Mouse (Mus musculus) left cerebral cortex, postnatal 14 days (tissue): Measurements from ENCODE around the gene Trappc6b. TPM values are rescaled to one million over a fixed set of nuclear protein-coding genes. Genes with fewer than 3 reads are reported as not detected.

Source experiments
- DNase-seq, 2 experiments: peaks; one replicate each; pipeline ENCODE4 v3.0.0; 2021 to 2022; ENCODE audit warnings: low spot score in 2 of 2, mixed read lengths in 1 of 2
- intact Hi-C: fragments of 180-260 bp; cut with DNase I; formaldehyde crosslinking; loops from one replicate; pipeline ENCODE4 v1.15.1; 2025
- total RNA-seq, 2 experiments: library from RNA; stranded (reverse); gene quantifications; 2 replicates each; pipeline ENCODE4 v1.2.3; 2021

Trappc6b gene
- total RNA-seq, 2 experiments from 2014 or later: 107 to 121 TPM

GRCm38 (mm10) chr12:59010482-59010881 lies 50.8 kb downstream of the Trappc6b start:
- no peak for DNase-seq
- intact Hi-C loops: no loop called here

Other genes starting within 250 kb of the Trappc6b start
- 100 to 1,000 TPM; 123 to 127 TPM for gene Sec23a, start 49.5 kb downstream of the Trappc6b start, total RNA-seq
- 1 to 10 TPM; 6.3 to 9.0 TPM for gene Gemin2, start 48.1 kb downstream of the Trappc6b start, total RNA-seq
- 10 to 100 TPM; 46.0 to 51.0 TPM for gene Pnn, start 5.4 kb upstream of the Trappc6b start, total RNA-seq
- 10 to 100 TPM; 46.3 to 47.9 TPM for gene Mia2, start 34.3 kb upstream of the Trappc6b start, total RNA-seq
- 10 to 100 TPM; 35.1 to 42.7 TPM for gene Fbxo33, start 158.3 kb upstream of the Trappc6b start, total RNA-seq